In genomic region chr10:60229113-60229512, GRCm38 (mm10) we compare ENCODE assay signal across 20 mouse cellular contexts.
"Had no signal": no experiment of that assay in that cellular context is flagged by ENCODE, and none has a peak within 500 bp of the region (broad histone marks: within the 10 kb centered on the region; RNA-seq: fewer than 3 reads in every experiment).

No protein-coding gene starts in this region.

- H3K4me2 ChIP-seq: limb, embryonic 12.5 days; limb, embryonic 15.5 days; liver, embryonic 11.5 days; lung, embryonic 14.5 days; midbrain, embryonic 12.5 days; midbrain, embryonic 15.5 days; neural tube, embryonic 12.5 days; neural tube, embryonic 15.5 days had no signal

- H3K36me3 ChIP-seq: limb, embryonic 12.5 days; limb, embryonic 15.5 days; midbrain, embryonic 12.5 days; midbrain, embryonic 15.5 days; neural tube, embryonic 12.5 days; neural tube, embryonic 15.5 days had no signal

- H3K9ac ChIP-seq: limb, embryonic 12.5 days; limb, embryonic 15.5 days; liver, embryonic 14.5 days; liver, postnatal 0 days; lung, embryonic 14.5 days; midbrain, embryonic 12.5 days; midbrain, embryonic 15.5 days; neural tube, embryonic 12.5 days; neural tube, embryonic 15.5 days had no signal

- H3K9me3 ChIP-seq: limb, embryonic 12.5 days; limb, embryonic 15.5 days; midbrain, embryonic 12.5 days; midbrain, embryonic 15.5 days; neural tube, embryonic 12.5 days; neural tube, embryonic 15.5 days had no signal

- H3K27me3 ChIP-seq: limb, embryonic 12.5 days; limb, embryonic 15.5 days; midbrain, embryonic 12.5 days; midbrain, embryonic 15.5 days; neural tube, embryonic 12.5 days; neural tube, embryonic 15.5 days had no signal

- H3K4me3 ChIP-seq: limb, embryonic 12.5 days; limb, embryonic 15.5 days; midbrain, embryonic 12.5 days; midbrain, embryonic 15.5 days; neural tube, embryonic 12.5 days; neural tube, embryonic 15.5 days had no signal

- ATAC-seq: inflammation-experienced regulatory T-cells, adult 6 months; liver, postnatal 0 days; lung, postnatal 0 days; midbrain, embryonic 15.5 days had no signal

- H3K27ac ChIP-seq: limb, embryonic 12.5 days; limb, embryonic 15.5 days; liver, embryonic 14.5 days; macrophage; midbrain, embryonic 12.5 days; midbrain, embryonic 15.5 days; neural tube, embryonic 12.5 days; neural tube, embryonic 15.5 days; stomach, postnatal 0 days had no signal

- H3K4me1 ChIP-seq: limb, embryonic 12.5 days; midbrain, embryonic 12.5 days; midbrain, embryonic 15.5 days; neural tube, embryonic 12.5 days; neural tube, embryonic 15.5 days had no signal

- DNase-seq: kidney, adult 11 months; left cerebral cortex, postnatal 4 days; liver, postnatal 0 days; lung, embryonic 14.5 days; right cerebral cortex, adult 18-20 months; right cerebral cortex, postnatal 14 days; right cerebral cortex, postnatal 4 days; thymus, postnatal 25 days had no signal
